Mouse (Mus musculus) frontal cortex, postnatal 25 days (tissue): Measurements from ENCODE around the gene Ugt1a9.
A peak's percentile ranks its signal among the peaks of the same experiment; 100 is the strongest.
"Not testable (repeated sequence)": the region's sequence is repeated elsewhere in the genome, so short reads cannot be mapped to it uniquely, and the experiment has no call there.

Experiments
- DNase-seq, 2 experiments: peaks; one replicate each; pipeline ENCODE4 v3.0.0; 2022; ENCODE audit warnings: low spot score in 2 of 2

The Ugt1a9 gene

GRCm38 (mm10) chr1:88219054-88219453 is 148.5 kb downstream of the Ugt1a9 start:
- DNase-seq = no peak

DNA sequence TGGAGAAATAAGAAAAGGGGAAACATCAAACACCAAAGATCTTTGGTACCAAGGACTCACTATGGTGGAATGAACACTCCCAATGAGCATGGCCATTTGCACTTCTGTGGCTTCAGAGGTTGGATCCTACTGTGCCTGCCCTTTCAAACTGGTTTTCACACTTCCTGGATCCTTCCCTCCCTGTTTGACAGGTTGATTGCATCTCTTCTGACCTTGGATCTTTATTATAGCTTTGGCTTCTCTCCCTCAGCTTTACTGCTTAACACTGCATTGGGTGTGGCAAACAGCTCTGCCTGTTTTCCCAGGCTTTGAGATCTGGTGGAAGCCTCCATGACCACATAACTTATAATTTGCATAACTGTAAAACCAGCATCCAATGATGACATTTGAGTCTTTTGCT is 149.7 kb downstream of the Ugt1a9 start:
- no peak for DNase-seq

DNA sequence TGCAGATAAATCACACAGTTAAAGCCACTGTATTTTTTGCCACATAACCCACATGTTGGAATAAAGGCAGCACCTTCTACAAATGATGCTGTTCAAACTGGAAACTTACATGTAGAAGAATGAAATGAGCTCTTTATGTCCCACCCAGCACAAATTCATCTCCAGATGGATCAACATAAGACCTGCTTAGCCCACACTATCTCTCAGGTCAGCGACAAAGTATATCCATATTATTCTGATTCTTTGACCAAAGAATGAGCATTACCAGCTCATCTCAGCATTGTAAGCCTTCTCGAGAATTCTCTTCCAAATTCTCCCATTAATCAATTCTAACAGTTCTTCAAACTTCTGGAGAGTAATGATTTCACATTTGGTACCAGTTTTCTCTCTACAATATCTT is 151.6 kb downstream of the Ugt1a9 start:
- DNase-seq = no peak

DNA sequence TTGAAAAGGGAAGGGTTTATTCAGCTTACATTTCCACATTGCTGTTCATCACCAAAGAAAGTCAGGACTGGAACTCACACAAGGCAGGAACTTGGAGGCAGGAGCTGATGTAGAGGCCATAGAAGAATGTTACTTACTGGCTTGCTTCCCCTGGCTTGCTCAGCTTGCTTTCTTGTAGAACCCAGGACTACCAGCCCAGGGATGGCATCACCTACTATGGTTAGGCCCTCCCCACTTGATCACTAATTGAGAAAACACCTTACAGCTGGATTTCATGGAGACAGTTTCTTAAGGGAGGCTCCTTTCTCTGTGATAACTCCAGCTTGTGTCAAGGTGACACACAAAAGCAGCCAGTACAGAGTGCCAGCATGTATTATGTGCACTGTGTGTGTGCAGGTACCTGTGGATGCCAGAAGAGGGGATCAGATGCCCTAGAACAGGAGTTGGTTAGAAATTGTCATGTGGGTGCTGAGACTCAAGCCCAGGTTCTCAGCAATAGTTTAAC is 152.5 kb downstream of the Ugt1a9 start:
- DNase-seq = peak in 1 of 2 experiments; percentile 7

DNA sequence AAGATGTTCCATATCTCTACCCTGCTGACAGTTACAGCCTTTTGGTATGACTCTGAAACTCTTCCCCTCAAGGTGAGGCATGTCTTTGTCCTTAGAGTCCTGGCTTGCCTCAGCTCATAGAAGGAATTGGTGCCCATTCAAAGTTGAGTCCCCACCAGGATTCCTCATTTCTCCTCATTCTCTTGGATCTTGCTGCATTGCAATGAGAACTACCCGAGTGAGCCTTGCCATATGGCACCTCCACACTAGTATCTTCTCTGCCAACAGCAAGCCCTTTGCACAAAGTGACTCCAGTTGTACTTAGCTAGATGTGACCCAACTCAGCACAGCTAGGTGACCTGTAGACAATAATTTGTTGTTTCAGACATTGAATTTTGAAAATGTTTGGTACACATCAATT is 153.0 kb downstream of the Ugt1a9 start:
- peak in 1 of 2 experiments; percentile 8 for DNase-seq

DNA sequence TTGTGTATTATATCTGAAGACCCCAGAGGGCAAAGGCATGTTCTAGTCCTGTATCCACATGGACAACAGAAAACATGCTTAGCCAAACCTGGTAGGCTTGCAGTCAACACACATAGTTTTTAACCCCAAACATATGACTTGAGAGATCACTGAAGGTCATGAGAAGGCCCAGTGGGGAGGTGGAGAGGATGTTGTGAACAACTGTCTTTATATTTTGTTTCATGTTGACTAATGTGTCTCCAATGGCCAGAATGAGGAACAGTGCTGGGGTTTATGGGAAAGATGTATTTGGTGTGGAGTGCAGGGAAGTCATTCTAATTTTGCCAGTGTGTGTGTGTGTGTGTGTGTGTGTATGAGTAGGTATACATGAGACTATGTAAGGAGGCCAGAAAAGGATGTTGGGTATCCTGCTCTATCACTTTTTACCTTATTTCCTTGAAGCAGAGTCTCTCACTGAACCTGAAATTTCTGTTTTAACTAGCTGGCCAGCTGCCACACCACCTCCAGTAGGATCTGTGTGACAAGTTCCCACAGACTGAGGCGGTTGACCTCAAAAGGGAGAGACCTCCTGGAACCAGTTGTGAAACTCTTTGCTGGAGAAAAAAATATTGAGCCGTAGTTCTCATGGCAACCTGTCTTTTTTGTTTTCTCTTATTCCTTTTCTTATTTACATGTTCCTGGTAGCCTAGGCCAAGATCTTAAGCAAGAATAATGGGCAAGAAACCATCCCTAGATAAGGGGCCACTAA is 153.6 kb downstream of the Ugt1a9 start:
- peak in 1 of 2 experiments; percentile 7 for DNase-seq

DNA sequence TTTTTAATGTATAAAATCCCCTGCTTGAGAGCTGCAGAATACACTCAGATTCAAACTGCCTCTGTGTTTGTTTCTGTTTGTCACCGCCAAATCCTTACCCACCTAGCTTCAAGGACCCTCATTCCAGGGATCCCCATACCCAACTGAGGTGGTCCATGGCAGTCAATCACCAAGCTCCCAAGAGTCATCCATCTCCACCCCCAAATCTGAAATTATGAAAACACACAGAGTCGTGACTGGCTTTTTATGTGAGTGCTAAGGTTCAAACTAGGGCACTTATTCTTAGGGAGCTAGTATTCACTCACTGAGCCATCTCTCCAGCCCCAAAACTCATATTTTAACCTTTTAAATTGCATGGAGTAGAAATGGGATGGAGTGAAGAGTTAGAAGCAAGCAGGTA is 154.7 kb downstream of the Ugt1a9 start:
- DNase-seq = not testable (repeated sequence)

DNA sequence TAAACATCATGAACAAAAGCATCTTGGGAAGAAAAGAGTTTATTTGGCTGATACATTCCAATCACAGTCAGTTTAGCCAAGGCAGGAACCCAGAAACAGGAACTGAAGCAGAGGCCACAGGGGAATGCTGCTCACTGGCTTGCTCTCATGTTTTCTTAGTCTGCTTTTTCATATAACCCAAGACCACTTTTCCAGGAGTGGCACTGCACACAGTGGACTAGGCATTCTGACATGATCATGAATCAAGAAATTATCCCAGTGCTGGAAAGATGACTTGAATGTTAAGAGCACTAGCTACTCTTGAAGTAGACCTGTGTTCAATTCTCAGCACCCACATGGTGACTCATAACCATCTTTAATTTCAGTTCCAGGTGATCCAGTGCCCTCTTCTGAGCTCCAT is 155.1 kb downstream of the Ugt1a9 start:
- DNase-seq = peak in 1 of 2 experiments; percentile 4

GRCm38 (mm10) chr1:88226670-88227379 is 156.2 kb downstream of the Ugt1a9 start, which contains the start of gene Mroh2a:
Mroh2a (plus strand) TSS chr1:88226986.
- peak in 1 of 2 experiments; percentile 6 for DNase-seq

DNA sequence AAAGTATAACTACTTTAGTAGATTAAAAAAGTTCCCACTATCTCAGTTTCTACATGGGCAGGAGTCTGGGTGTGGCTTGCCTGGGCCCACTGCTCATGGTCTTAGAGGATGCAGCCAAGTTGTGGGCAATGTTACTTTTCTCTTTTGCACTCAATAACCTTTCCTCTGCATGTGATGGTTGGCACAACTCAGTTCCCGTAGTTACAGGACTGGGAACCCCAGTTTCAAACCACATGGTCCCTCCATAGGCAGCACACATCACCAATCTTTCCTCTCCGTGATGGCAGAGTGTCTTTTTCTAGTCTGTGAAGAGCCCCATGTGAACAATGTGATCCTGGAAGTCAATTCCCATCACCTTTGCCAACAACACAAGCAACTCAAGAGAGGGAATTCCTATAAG is 156.9 kb downstream of the Ugt1a9 start:
- peak in 1 of 2 experiments; percentile 3 for DNase-seq

DNA sequence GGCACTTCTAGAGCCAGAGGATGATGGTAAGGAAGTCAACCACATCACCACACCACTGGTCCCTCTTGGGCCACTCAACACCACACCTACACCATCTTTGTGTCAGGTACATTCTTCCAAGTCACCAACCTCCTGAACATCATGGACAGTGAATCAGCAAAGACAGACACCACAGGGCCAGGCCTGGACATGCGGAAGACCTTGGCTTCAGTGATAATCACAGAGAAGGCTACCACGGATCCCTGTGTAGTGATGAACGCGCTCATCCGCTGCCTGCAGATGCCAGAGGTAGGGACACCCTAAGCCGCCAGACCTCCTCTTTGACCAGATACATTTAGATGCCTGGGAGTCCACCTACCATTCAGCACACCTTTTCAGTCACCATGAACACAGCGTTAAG is 157.5 kb downstream of the Ugt1a9 start:
- DNase-seq = peak in 1 of 2 experiments; percentile 3

- no peak for DNase-seq
These were observed 159.0 kb downstream of the Ugt1a9 start for GRCm38 (mm10) chr1:88229566-88229965.

DNA sequence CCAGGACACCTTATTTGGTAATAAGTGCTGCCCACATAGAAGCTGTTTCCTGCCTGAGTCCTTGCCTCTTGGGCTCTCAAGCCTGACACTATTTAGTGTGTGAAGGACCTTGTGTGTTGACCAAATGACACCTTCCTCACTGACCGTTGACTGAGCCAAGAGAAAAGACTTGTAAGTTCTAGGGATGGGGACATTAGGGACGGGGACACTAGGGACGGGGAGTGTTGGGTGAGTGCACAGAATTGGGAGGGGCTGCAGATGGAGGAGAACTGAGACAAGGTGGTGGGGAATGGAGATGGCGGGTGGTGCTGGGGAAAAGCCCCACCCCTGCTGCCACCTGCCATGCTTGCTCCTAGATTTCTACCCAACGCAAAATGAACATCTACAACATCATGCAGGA is 159.4 kb downstream of the Ugt1a9 start:
- DNase-seq = no peak

DNA sequence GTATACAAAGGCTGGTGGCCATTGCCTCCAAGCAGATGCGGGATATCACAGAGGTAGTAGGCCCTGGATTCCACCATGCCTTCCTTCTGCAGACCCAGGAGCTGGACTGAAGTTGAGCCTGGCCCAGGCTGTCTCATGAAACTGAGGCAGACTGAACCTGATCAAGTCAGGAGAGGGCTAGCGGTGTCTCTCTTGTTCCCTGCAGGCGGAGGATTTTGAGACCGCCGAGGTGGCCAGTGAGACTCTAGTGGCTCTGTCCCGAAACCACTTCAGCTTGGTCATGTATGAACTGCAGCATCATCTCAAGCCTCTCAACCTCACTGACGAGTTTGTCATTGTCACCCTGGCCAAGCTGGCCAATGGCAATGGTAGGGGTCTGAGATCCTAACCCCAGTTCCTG is 159.8 kb downstream of the Ugt1a9 start:
- no peak for DNase-seq

- no peak for DNase-seq
These were observed 160.6 kb downstream of the Ugt1a9 start for GRCm38 (mm10) chr1:88230981-88231802.

DNA sequence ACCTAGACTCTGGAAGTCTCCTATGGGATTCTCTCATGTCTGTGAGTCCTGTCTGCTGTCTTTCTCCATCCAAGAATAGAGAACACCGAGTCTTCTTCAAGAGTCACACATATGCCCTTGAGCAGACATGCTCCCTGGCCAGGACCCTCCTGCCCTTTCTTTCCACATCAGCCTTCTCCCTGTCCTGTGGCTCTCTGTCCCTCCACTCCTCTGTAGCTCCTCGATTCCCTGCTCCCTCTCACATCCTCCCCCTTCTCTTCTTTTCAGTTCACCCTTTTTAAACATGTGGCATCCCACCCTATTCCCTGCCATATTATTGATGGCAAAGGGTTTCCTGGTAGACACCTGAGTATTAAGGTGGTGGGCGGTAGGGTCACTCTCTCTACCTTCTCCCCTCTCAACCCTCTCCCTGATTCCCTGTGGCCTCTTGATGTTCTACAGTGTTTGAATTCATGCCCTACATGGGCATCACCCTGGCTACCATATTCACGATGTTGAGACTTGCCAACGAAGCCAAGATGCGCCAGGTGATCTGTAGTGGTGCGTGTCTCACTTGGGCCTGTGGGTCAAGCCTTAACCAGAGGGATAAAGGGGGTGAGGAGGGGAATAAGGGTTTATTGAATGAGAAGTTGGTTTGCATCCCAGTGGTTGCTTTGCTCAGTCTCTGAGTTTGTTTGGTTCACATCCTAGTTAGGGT is 161.4 kb downstream of the Ugt1a9 start:
- no peak for DNase-seq

DNA sequence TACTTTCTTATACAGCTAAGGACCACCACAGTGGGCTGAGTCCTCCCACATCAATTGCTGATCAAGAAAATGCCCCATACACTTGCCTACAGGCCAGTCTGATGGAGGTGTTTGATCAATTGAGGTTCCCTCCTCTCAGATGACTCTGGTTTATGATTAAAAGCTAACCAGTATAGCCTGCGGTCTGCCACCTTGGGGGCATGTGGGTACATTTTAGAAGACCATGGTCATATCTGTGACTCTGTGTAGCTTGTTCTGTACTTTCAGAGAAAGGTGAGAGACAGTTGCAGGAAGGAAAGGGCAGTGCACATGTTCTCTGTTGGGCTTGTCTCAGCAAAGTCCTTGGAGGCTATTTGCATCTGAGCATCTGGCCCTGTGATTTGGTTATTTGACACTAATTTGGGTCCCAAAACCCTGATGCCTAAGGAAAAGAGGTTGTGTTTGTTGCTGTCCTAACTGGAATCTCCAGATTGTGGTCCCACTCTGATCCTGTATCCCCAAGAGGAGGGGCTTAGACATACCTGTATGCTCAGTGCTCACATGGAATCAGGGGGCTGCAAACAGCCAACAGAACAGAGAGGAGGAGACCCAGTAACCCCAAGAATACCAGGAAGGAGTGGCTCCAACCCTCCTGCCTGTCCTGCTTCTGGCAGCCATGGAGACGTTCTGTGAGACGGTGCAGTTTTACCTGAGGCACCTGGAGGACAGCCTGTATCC is 162.2 kb downstream of the Ugt1a9 start:
- no peak for DNase-seq

DNA sequence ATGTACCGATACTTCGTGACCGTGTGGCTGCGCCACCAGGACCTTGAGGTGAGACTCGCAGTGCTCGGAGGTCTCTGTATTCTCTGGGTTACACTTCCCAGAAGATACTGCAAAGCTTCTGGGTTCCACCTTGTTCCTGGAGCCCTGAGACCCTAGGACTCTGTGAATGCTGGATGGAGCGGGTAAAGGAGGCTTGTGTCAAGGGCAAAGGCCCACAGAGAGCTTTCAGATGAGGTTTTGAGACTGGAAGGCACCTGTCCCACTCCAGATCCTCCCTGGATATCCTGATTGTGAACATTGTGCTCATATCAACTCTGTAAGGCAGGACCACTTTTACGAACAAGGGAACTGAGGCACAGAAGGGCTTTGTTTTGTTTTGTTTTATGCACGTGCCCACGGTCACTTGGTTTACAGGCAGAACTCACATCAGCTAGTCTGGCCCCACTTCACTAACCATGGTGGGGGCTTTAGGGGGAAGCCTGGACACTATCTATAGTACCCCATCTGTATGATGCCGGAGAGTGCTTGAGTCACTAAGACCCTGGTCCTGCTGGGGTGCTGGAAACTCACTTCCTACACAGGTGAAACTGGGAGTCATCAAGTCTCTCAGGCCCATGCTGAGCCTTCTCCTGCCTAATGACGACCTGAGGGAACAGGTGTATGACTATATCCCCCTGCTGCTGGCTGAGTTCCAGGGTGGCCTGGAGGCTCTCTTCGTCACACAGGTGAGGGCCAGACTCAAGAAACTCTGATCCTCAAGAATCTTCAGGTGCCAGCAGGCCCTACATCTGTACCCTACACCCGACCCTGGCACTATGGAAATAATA is 163.0 kb downstream of the Ugt1a9 start:
- no peak for DNase-seq

GRCm38 (mm10) chr1:88234248-88234610 is 163.6 kb downstream of the Ugt1a9 start:
- DNase-seq = no peak

GRCm38 (mm10) chr1:88234646-88235045 is 164.0 kb downstream of the Ugt1a9 start:
- DNase-seq = no peak
